Mouse (Mus musculus): ENCODE measurements around the gene Ifi204.
"Not testable (repeated sequence)": the region's sequence is repeated elsewhere in the genome, so short reads cannot be mapped to it uniquely, and the experiment has no call there.

The Ifi204 gene

GRCm38 (mm10) chr1:173766848-173767617, at the start of gene Ifi204:
Gene Ifi204, minus strand, starts transcription at chr1:173766943.
- DNase-seq (ENCODE audit: low read depth, low spot score), result not testable (repeated sequence)

DNA sequence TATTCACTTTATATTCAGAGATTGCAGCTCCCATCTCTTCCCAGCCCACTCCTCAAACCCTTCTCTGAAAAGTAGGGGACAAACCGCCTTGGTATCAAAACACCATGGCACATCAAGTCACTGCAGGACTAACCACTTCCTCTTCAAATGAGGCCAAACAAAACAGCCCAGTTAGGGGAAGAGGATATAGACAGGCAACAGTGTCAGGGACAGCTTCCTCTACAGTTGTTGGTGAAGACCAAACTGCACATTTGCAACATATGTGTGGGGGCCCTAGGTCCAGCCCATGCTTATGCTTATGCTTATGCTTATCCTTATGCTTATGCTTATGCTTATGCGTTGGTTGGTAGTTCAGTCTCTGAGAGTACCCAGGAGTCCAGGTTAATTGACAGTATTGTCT, 42.6 kb upstream of the Ifi204 start:
- DNase-seq (ENCODE audit: low read depth, low spot score), result not testable (repeated sequence)

DNA sequence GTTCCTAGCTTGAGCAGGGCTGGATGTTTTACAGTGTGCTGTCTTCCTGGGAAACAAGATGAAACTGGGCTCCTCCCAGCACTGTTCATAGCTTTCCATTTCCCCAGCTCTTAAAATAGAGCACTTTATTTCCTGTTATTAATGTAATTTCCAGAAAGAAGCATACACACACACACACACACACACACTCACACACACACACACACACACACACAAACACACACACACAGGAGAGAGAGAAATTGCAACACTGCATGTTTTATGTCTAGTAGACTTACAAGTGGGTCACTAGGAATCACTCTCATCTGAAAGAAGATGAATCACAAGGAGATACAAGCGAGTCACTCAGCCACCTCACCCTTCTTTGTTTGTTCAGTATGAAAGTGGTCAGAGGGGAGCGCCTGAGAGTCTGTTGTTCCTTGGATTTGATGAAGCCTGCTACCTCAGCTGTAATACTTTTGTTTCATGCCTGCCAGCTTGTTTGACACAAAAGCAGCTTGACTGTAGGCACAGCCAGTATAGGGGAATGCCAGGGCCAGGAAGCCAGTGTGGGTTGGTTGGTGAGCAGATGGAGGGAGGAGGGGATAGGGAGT, 36.0 kb upstream of the Ifi204 start:
- not testable (repeated sequence) for DNase-seq (ENCODE audit: low read depth, low spot score)

GRCm38 (mm10) chr1:173802207-173802606, 35.5 kb upstream of the Ifi204 start:
- DNase-seq (ENCODE audit: low read depth, low spot score), result not testable (repeated sequence)

DNA sequence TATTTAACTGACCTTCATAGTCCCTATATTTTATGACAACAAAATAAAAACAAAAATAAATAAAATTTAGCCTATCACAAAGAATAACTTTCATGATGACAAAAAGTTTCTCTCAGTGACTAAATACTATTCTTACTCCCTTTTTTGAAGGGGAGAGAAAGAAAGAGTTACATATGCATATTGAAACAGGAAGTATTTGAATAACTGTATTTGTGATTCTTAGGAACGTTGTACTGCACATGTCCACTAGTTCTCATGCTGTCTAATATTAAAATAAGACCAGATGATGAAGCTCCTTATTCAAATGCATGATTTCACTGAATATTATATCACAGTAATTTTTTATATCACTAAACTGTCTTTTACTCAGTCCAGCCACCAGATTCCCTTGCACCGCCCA, 35.0 kb upstream of the Ifi204 start:
- DNase-seq (ENCODE audit: low read depth, low spot score), result not testable (repeated sequence)

GRCm38 (mm10) chr1:173773457-173773856, 6.7 kb upstream of the Ifi204 start:
- DNase-seq (ENCODE audit: low read depth, low spot score), result not testable (repeated sequence)

DNA sequence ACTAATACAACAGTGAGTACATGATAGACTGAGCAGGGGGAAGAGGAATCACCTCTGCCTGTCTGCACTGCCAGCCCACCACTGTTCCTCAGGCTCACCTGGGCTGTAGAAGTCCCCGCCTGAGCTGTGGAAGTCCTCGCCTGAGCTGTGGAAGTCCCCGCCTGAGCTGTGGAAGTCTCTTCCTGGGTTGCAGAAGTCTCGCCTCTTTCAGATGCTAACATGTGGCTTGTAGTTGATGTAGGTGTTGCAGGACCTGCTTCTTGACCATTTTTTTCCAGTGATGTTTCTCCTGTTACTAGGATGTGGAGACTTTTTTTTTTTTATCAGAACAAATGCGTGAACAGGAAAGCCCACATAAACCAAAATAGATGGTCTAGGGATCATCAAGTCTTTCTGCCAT, 6.7 kb downstream of the Ifi204 start:
- not testable (repeated sequence) for DNase-seq (ENCODE audit: low read depth, low spot score)

DNA sequence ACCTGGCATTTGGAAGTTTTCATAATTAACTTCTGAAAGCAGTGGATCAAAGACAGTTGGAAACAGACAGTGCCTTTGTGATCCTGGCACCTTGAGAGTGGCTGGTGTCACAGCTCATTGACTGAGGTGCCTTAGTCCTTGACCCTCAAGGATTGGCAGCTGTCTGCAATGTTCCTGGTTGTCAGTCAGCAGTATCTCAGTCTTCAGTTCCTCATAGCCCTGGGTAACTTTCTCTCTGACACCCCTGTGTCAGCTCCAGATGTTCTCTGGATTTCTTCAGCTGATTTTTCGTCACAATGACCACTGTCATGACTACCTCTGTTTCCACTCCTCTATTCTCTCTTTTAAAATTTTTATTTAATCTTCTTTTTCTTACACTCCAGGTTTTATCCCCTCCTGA, 24.5 kb downstream of the Ifi204 start:
- no peak for DNase-seq (ENCODE audit: low read depth, low spot score)

- DNase-seq (ENCODE audit: low read depth, low spot score), result no peak
Measured at GRCm38 (mm10) chr1:173741656-173742055, 25.1 kb downstream of the Ifi204 start, which contains the start of gene Ifi207. Gene Ifi207, minus strand, starts transcription at chr1:173741747.

DNA sequence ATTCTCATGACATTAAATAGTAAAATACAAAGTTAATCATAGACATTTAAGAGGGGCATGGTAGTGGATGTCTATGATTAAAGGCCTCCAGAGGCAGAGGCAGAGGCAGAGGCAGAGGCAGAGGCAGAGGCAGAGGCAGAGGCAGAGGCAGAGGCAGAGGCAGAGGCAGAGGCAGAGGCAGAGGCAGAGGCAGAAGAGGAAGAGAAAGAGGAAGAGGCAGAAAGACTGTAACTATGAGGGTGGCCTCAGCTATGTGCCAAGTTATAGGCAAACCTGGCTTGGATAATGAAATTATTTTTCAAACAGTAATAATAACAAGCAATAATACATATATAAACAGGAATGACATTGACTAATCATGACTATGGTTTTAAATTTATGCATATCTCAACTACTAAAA, 26.2 kb downstream of the Ifi204 start:
- no peak for DNase-seq (ENCODE audit: low read depth, low spot score)

DNA sequence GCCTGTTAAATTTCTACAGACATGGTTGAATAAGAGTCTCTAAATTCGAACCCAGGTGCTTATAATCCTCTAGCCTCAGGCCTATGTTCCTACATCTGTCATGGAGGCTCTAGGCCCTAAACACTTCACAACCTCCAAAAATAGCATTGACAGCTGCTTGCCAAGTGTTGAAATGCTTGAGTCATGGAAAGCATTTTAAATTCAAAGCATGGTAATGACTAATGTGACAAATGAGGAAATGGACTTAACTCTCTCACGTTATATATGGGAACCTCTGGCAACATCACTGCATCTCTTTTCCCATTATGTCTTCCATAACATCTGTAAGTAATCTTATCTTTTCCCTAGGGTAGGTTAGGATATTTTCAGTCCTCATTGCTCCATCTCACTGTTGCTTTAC, 29.8 kb downstream of the Ifi204 start:
- DNase-seq (ENCODE audit: low read depth, low spot score), result no peak

GRCm38 (mm10) chr1:173735015-173735414, 31.7 kb downstream of the Ifi204 start:
- not testable (repeated sequence) for DNase-seq (ENCODE audit: low read depth, low spot score)

- no peak for DNase-seq (ENCODE audit: low read depth, low spot score)
Measured at GRCm38 (mm10) chr1:173733219-173733618, 33.5 kb downstream of the Ifi204 start.

All from c-Kit-negative CD71-positive TER-119-positive erythroid progenitor cells, embryonic 14.5 days (primary cell).